ENCODE assay signal across 23 mouse cellular contexts in genomic region chr3:32599328-32599727, GRCm38 (mm10). TPM values are rescaled to one million over a fixed set of nuclear protein-coding genes. Genes with fewer than 3 reads are reported as not detected.
DNase-seq lines count a peak whose midpoint lies in the region; ATAC-seq and TF ChIP-seq lines count a peak whose summit lies in the region.
"Had no signal": no experiment of that assay in that cellular context is flagged by ENCODE, and none has a peak within 500 bp of the region (broad histone marks: within the 10 kb centered on the region; RNA-seq: fewer than 3 reads in every experiment).

No protein-coding gene starts in this region.

- intact Hi-C loops in heart, adult 2 months (cut with DNase I), result no loop called here
- intact Hi-C loops in heart, postnatal 14 days (cut with DNase I), result no loop called here

- 43% methylated on average over 3 of the region's 3 CpGs for WGBS in heart, adult 2 months
- 20% methylated on average over 3 of the region's 3 CpGs for WGBS in liver, embryonic 13.5 days (ENCODE audit: insufficient replicate concordance)
- WGBS in intestine, postnatal 0 days, result 61% methylated on average over 3 of the region's 3 CpGs

- no peaks in the 10 kb centered on the region for H3K9me3 ChIP-seq in liver, embryonic 13.5 days (replicated peaks)
- no peaks in the 10 kb centered on the region for H3K9me3 ChIP-seq in intestine, postnatal 0 days (ENCODE audit: control insufficient read depth)
- H3K9me3 ChIP-seq: embryonic facial prominence, embryonic 13.5 days; forebrain, embryonic 13.5 days; heart, embryonic 15.5 days; hindbrain, embryonic 15.5 days had no signal

- H3K36me3 ChIP-seq in heart, adult 2 months (ENCODE audit: control insufficient read depth, insufficient read depth, low read length), result no peaks in the 10 kb centered on the region
- no peaks in the 10 kb centered on the region for H3K36me3 ChIP-seq in liver, embryonic 13.5 days
- H3K36me3 ChIP-seq in intestine, postnatal 0 days (ENCODE audit: control insufficient read depth, insufficient read depth), result no peaks in the 10 kb centered on the region

- no peak overlapping the region for H3K27ac ChIP-seq in heart, adult 2 months
- H3K27ac ChIP-seq in liver, embryonic 13.5 days, result no peak overlapping the region
- no peak overlapping the region for H3K27ac ChIP-seq in intestine, postnatal 0 days (ENCODE audit: low read depth, low read length)
- H3K27ac ChIP-seq: embryonic facial prominence, embryonic 13.5 days; forebrain, embryonic 13.5 days; heart, embryonic 15.5 days; hindbrain, embryonic 10.5 days; hindbrain, embryonic 15.5 days had no signal

- TF ChIP-seq EP300 in heart, adult 2 months (IDR thresholded peaks at IDR 0.05; ENCODE audit: insufficient read depth, low read depth, low read length), result 0 out of 2 replicates have a peak, but pooled peaks have one; percentile 24

- DNase-seq in heart, adult 2 months, result no peak
- no peak for DNase-seq in heart, postnatal 14 days
- DNase-seq in ES-CJ7 (ENCODE audit: low read depth, low spot score), result peak; percentile 40
- DNase-seq in ZHBTc4 (ENCODE audit: low read depth, low spot score), result peak; percentile 57
- no peak for DNase-seq in liver, embryonic 13.5 days
- no peak for DNase-seq in testis, postnatal 14 days (ENCODE audit: low spot score)
- DNase-seq: adrenal gland, adult 8-10 months; adrenal gland, postnatal 36 days; cerebellum, adult 11 months; cerebellum, adult 8-10 months; cerebellum, postnatal 25 days; forebrain, postnatal 0 days; gastrocnemius, postnatal 14 days had no signal

- no peak for TF ChIP-seq CTCF in heart, adult 2 months (IDR thresholded peaks at IDR 0.05)
- no peak for TF ChIP-seq CTCF in intestine, postnatal 0 days (IDR thresholded peaks at IDR 0.05; ENCODE audit: low read depth)

- H3K4me2 ChIP-seq in liver, embryonic 13.5 days, result no peak overlapping the region
- H3K4me2 ChIP-seq in intestine, postnatal 0 days (replicated peaks; ENCODE audit: low read depth), result no peak overlapping the region
- H3K4me2 ChIP-seq: embryonic facial prominence, embryonic 13.5 days; forebrain, embryonic 13.5 days; heart, embryonic 11.5 days; heart, embryonic 15.5 days; hindbrain, embryonic 15.5 days had no signal

- H3K27me3 ChIP-seq in heart, adult 2 months (ENCODE audit: control insufficient read depth, insufficient read depth, low read length), result no peaks in the 10 kb centered on the region
- no peaks in the 10 kb centered on the region for H3K27me3 ChIP-seq in liver, embryonic 13.5 days
- H3K27me3 ChIP-seq in intestine, postnatal 0 days (replicated peaks; ENCODE audit: control insufficient read depth, insufficient read depth, low read length), result no peaks in the 10 kb centered on the region
- H3K27me3 ChIP-seq: CH12.LX; embryonic facial prominence, embryonic 13.5 days; forebrain, embryonic 13.5 days; heart, embryonic 15.5 days; hindbrain, embryonic 15.5 days had no signal

- H3K4me3 ChIP-seq in heart, adult 2 months, result no peak overlapping the region
- H3K4me3 ChIP-seq in liver, embryonic 13.5 days (replicated peaks), result no peak overlapping the region
- H3K4me3 ChIP-seq in intestine, postnatal 0 days (ENCODE audit: low read depth, low read length), result no peak overlapping the region
- H3K4me3 ChIP-seq: embryonic facial prominence, embryonic 13.5 days; forebrain, embryonic 13.5 days; heart, embryonic 15.5 days; hindbrain, embryonic 10.5 days; hindbrain, embryonic 15.5 days had no signal

- no peak for TF ChIP-seq POLR2A in heart, adult 2 months (IDR thresholded peaks at IDR 0.05; ENCODE audit: insufficient read depth, low read depth, low read length)

- H3K79me2 ChIP-seq in heart, adult 2 months (replicated peaks; ENCODE audit: control insufficient read depth, insufficient read depth, low read length), result no peaks in the 10 kb centered on the region

- peak; percentile 65; the same call in 1 of the 2 replicates for ATAC-seq in liver, embryonic 13.5 days (ENCODE audit: low read depth)
- ATAC-seq in intestine, postnatal 0 days, result no peak
- ATAC-seq in cerebellum, adult (ENCODE audit: insufficient number of reproducible peaks, low FRiP score, low TSS enrichment), result no peak
- ATAC-seq: forebrain, embryonic 13.5 days; intestine, embryonic 16.5 days had no signal

- no peak overlapping the region for H3K9ac ChIP-seq in heart, adult 2 months (ENCODE audit: low read depth, low read length)
- no peak overlapping the region for H3K9ac ChIP-seq in liver, embryonic 13.5 days
- H3K9ac ChIP-seq in intestine, postnatal 0 days (ENCODE audit: low read depth, low read length), result no peak overlapping the region
- H3K9ac ChIP-seq: embryonic facial prominence, embryonic 13.5 days; forebrain, embryonic 13.5 days; forebrain, postnatal 0 days; heart, embryonic 15.5 days; hindbrain, embryonic 15.5 days had no signal

- H3K4me1 ChIP-seq in heart, adult 2 months (ENCODE audit: control insufficient read depth, insufficient read depth, low read length), result peaks cover 1% of the 10 kb centered on the region
- H3K4me1 ChIP-seq in liver, embryonic 13.5 days (replicated peaks), result peaks cover 8% of the 10 kb centered on the region; the same call in 1 of the 2 replicates
- no peaks in the 10 kb centered on the region for H3K4me1 ChIP-seq in intestine, postnatal 0 days (replicated peaks; ENCODE audit: control insufficient read depth, insufficient read depth, low read length)
- H3K4me1 ChIP-seq: embryonic facial prominence, embryonic 13.5 days; forebrain, embryonic 13.5 days; heart, embryonic 15.5 days; hindbrain, embryonic 10.5 days; hindbrain, embryonic 15.5 days had no signal

RNA-seq across cellular contexts. Expression of gene Gnb4, which starts 17.1 kb away (rescaled TPM):
- total RNA-seq in heart, adult 2 months (2021), result 10 to 100 TPM; 12.4 to 15.5 TPM
- 18.5 and 36.0 TPM in 2 replicates for polyA plus RNA-seq in heart, adult 2 months (2012; rRNA removed)
- 10 to 100 TPM; 26.2 to 26.4 TPM for total RNA-seq in heart, postnatal 14 days (2021)
- polyA plus RNA-seq in liver, embryonic 13.5 days (2015; fragmentation: Nextera tagmentation; extraction: Ambion mirVana), result 10.7 and 12.2 TPM in 2 replicates
- 31.5 and 31.8 TPM in 2 replicates for polyA plus RNA-seq in intestine, postnatal 0 days (2015; fragmentation: Nextera tagmentation; extraction: Ambion mirVana)

Comparison
In these comparisons a context has a peak if more than half of its experiments do, and no peak if none do; other contexts are left out.
1. DNase-seq: peak in ES-CJ7 (single experiment) and ZHBTc4 (single experiment); none in heart, adult 2 months (0 of 2), heart, postnatal 14 days (0 of 2), liver, embryonic 13.5 days (single experiment) and testis, postnatal 14 days (single experiment).